Mouse (Mus musculus): ENCODE results near the gene St7l. TPM values are rescaled to one million over a fixed set of nuclear protein-coding genes. Genes with fewer than 3 reads are reported as not detected.

The St7l gene
- polyA plus RNA-seq, 1 experiment from 2014 or later: 39.7 TPM

DNA sequence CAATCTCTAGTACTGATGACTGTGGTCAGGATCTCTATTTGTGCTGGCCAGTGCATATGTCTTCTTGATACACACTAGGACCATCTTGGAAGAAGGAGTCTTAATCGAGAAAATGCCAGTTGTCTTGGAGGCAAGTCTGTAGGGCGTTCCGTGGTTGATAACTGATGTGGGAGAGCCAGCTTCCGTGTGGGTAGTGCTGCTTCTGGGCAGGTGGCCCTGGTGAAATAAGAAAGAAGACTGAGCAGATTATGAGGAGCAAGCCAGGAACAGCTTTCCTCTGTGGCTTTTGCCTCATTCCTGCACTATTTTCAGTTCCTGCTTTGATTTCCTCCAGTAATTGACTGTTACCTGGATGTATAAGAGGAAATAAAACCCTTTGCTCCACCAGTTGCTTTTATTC is 41.6 kb downstream of the St7l start:
- ATAC-seq (replicated peaks; ENCODE audit: insufficient number of reproducible peaks, low FRiP score, low TSS enrichment, low read depth): no peak
- WGBS: 94% methylated on average over 4 of the region's 4 CpGs

DNA sequence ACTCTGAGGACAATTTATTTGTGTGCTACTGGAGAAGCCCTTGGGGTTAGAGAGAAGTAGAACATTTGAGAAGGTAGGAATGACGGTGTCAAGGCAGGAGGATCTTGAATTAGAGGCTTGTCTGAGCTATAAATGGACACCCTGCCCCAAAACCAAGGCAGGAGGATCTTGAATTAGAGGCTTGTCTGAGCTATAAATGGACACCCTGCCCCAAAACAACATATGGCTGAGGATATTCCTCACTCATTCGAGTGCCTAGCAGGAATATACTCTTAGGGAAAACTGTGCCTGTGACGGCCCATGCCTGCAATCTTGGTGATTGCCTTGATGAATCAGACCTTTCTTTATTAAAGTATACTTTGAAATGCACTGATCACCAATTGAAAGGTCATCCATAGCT is 42.2 kb downstream of the St7l start:
- no peaks in the 10 kb centered on the region for H3K27me3 ChIP-seq (ENCODE audit: control insufficient read depth, insufficient read depth, low read length)
- DNase-seq (ENCODE audit: low spot score) (no peak), ATAC-seq (replicated peaks; ENCODE audit: insufficient number of reproducible peaks, low FRiP score, low TSS enrichment, low read depth) (no peak)
- H3K4me2 ChIP-seq (ENCODE audit: low read depth, low read length): no peak overlapping the region
- no peak overlapping the region for H3K27ac ChIP-seq (replicated peaks; ENCODE audit: low read depth, low read length)
- no peak overlapping the region for H3K4me3 ChIP-seq (ENCODE audit: low read depth, low read length)
- H3K4me1 ChIP-seq (ENCODE audit: control insufficient read depth, insufficient read depth, low read length): no peaks in the 10 kb centered on the region
- H3K9ac ChIP-seq (replicated peaks; ENCODE audit: low read length): no peak overlapping the region
- H3K9me3 ChIP-seq (replicated peaks; ENCODE audit: control insufficient read depth, low read length): no peaks in the 10 kb centered on the region
- no peaks in the 10 kb centered on the region for H3K36me3 ChIP-seq (replicated peaks; ENCODE audit: control insufficient read depth, insufficient read depth, low read depth, low read length)
- whole genome bisulfite sequencing: 82% methylated on average over 3 of the region's 3 CpGs

More for the DNA sequence above, 41.6 kb downstream of the St7l start:
- H3K9ac ChIP-seq (replicated peaks; ENCODE audit: low read length): no peak overlapping the region
- H3K27ac ChIP-seq (replicated peaks; ENCODE audit: low read depth, low read length): no peak overlapping the region
- H3K9me3 ChIP-seq (replicated peaks; ENCODE audit: control insufficient read depth, low read length): no peaks in the 10 kb centered on the region
- H3K27me3 ChIP-seq (ENCODE audit: control insufficient read depth, insufficient read depth, low read length): no peaks in the 10 kb centered on the region
- DNase-seq (ENCODE audit: low spot score): no peak
- H3K4me1 ChIP-seq (ENCODE audit: control insufficient read depth, insufficient read depth, low read length): no peaks in the 10 kb centered on the region
- no peak overlapping the region for H3K4me3 ChIP-seq (ENCODE audit: low read depth, low read length)
- no peaks in the 10 kb centered on the region for H3K36me3 ChIP-seq (replicated peaks; ENCODE audit: control insufficient read depth, insufficient read depth, low read depth, low read length)
- no peak overlapping the region for H3K4me2 ChIP-seq (ENCODE audit: low read depth, low read length)

DNA sequence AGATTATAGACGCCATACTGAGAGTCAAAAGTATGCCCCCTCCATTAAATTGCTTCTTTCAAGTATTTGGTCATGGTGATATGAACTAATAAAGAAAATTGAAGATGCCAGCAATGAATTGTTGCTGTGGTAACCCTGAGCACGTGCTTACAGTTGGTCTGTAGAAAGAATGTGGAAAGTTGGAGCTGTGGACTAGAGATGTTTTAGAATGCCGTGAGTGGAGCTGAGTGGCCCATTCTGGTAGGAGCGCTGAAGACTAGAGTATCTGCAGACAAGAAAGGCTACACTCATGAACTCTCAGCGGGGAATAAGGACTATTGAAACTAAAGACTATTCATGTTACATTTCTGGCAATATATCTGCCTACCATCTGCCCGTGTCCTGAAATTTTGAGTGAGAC is 45.4 kb downstream of the St7l start:
- Histone ChIP-seq H3K9me3 (replicated peaks; ENCODE audit: control insufficient read depth, low read length) (no peaks in the 10 kb centered on the region), H3K36me3 (replicated peaks; ENCODE audit: control insufficient read depth, insufficient read depth, low read depth, low read length) (no peaks in the 10 kb centered on the region), H3K4me1 (ENCODE audit: control insufficient read depth, insufficient read depth, low read length) (no peaks in the 10 kb centered on the region), H3K4me2 (ENCODE audit: low read depth, low read length) (no peak overlapping the region), H3K27me3 (ENCODE audit: control insufficient read depth, insufficient read depth, low read length) (no peaks in the 10 kb centered on the region), H3K4me3 (ENCODE audit: low read depth, low read length) (no peak overlapping the region), H3K9ac (replicated peaks; ENCODE audit: low read length) (no peak overlapping the region), H3K27ac (replicated peaks; ENCODE audit: low read depth, low read length) (no peak overlapping the region)
- ATAC-seq (replicated peaks; ENCODE audit: insufficient number of reproducible peaks, low FRiP score, low TSS enrichment, low read depth): no peak
- WGBS: 91% methylated on average over 6 of the region's 6 CpGs
- DNase-seq (ENCODE audit: low spot score): no peak

DNA sequence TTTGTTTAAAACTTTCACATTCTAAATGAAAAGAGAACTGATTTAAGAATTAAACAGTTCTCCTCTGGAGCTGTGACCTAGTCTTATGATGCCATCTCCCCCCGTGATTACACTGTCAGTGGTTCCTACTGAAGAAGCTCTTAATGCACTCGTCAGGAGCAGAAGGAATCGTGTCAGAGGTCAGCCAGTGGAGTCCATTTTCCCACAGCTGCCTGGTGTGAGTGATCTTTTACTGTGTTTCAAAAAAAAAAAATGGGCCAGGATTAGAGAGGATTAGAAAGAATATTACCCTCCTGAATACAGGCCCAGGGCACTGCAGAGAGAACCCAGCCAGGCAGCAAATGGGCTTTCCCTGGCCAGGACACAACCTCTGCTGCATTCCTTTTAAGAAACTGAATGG is 51.2 kb downstream of the St7l start:
- 43% methylated on average over 3 of the region's 3 CpGs for WGBS
- no peak overlapping the region for H3K9ac ChIP-seq (replicated peaks; ENCODE audit: low read length)
- no peak overlapping the region for H3K4me2 ChIP-seq (ENCODE audit: low read depth, low read length)
- H3K27ac ChIP-seq (replicated peaks; ENCODE audit: low read depth, low read length): no peak overlapping the region
- H3K27me3 ChIP-seq (ENCODE audit: control insufficient read depth, insufficient read depth, low read length): no peaks in the 10 kb centered on the region
- no peak overlapping the region for H3K4me3 ChIP-seq (ENCODE audit: low read depth, low read length)
- ATAC-seq (replicated peaks; ENCODE audit: insufficient number of reproducible peaks, low FRiP score, low TSS enrichment, low read depth) (no peak), DNase-seq (ENCODE audit: low spot score) (no peak)
- H3K4me1 ChIP-seq (ENCODE audit: control insufficient read depth, insufficient read depth, low read length): no peaks in the 10 kb centered on the region
- no peaks in the 10 kb centered on the region for H3K9me3 ChIP-seq (replicated peaks; ENCODE audit: control insufficient read depth, low read length)
- no peaks in the 10 kb centered on the region for H3K36me3 ChIP-seq (replicated peaks; ENCODE audit: control insufficient read depth, insufficient read depth, low read depth, low read length)

DNA sequence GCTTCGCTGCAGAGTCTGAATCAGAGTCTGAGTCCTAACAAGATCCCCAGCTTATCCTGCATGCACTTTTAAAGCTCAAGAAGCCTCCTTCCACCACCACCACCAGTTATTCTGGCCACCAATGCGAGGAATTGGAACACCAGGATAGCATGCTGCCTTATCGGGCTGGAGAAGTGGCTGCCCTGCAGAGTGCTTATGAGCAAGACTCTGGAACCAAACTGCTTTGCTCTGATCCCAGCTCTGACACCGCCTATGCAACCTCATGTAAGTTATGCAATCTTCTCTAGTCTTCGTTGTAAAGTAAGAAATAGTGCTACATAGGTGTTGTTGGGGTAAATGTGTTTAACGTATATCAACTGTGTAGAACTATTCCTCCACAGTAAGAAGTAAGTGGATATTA is 65.6 kb downstream of the St7l start:
- H3K36me3 ChIP-seq (replicated peaks; ENCODE audit: control insufficient read depth, insufficient read depth, low read depth, low read length): no peaks in the 10 kb centered on the region; the same call in none of the 2 replicates
- H3K4me3 ChIP-seq (ENCODE audit: low read depth, low read length): no peak overlapping the region
- no peaks in the 10 kb centered on the region for H3K9me3 ChIP-seq (replicated peaks; ENCODE audit: control insufficient read depth, low read length)
- H3K4me1 ChIP-seq (ENCODE audit: control insufficient read depth, insufficient read depth, low read length): no peaks in the 10 kb centered on the region
- DNase-seq (ENCODE audit: low spot score) (no peak), ATAC-seq (replicated peaks; ENCODE audit: insufficient number of reproducible peaks, low FRiP score, low TSS enrichment, low read depth) (no peak)
- no peak overlapping the region for H3K9ac ChIP-seq (replicated peaks; ENCODE audit: low read length)
- H3K27ac ChIP-seq (replicated peaks; ENCODE audit: low read depth, low read length): no peak overlapping the region
- H3K4me2 ChIP-seq (ENCODE audit: low read depth, low read length): no peak overlapping the region
- 94% methylated on average over 6 of the region's 6 CpGs for WGBS
- H3K27me3 ChIP-seq (ENCODE audit: control insufficient read depth, insufficient read depth, low read length): no peaks in the 10 kb centered on the region

DNA sequence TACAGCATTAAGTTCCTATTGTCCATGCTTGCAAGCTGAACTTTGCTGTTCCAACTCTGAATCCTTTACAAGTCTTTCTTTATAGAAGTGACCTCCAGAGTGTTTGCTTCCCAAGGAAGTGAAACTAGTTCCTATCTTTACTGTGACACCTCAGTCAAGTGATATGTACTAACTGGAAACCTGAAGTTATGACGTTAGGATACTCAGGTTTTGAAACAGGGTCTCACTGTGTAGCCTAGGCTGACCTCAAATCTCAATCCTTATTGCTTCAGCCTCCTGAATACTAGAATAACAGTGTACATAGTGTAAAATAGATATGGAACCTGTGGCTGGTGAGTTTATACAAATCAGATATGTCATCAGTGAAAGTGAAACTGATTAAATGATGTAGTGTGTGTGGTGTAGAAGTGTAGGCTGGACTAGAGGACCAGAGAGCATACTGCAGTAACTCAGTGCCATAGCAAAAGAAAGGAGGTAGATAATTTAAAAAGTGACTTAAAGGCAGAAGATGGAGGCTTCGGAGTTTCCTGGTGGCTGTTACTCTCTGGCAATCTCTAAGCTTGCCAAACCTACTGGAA is 74.0 kb downstream of the St7l start:
- Histone ChIP-seq H3K9ac (replicated peaks; ENCODE audit: low read length) (no peak overlapping the region), H3K9me3 (replicated peaks; ENCODE audit: control insufficient read depth, low read length) (no peaks in the 10 kb centered on the region), H3K4me2 (ENCODE audit: low read depth, low read length) (no peak overlapping the region), H3K36me3 (replicated peaks; ENCODE audit: control insufficient read depth, insufficient read depth, low read depth, low read length) (no peaks in the 10 kb centered on the region), H3K4me3 (ENCODE audit: low read depth, low read length) (no peak overlapping the region), H3K27ac (replicated peaks; ENCODE audit: low read depth, low read length) (no peak overlapping the region), H3K4me1 (ENCODE audit: control insufficient read depth, insufficient read depth, low read length) (no peaks in the 10 kb centered on the region), H3K27me3 (ENCODE audit: control insufficient read depth, insufficient read depth, low read length) (no peaks in the 10 kb centered on the region)
- WGBS: 88% methylated on average over 2 of the region's 2 CpGs
- no peak for DNase-seq (ENCODE audit: low spot score)
- no peak for ATAC-seq (replicated peaks; ENCODE audit: insufficient number of reproducible peaks, low FRiP score, low TSS enrichment, low read depth)

DNA sequence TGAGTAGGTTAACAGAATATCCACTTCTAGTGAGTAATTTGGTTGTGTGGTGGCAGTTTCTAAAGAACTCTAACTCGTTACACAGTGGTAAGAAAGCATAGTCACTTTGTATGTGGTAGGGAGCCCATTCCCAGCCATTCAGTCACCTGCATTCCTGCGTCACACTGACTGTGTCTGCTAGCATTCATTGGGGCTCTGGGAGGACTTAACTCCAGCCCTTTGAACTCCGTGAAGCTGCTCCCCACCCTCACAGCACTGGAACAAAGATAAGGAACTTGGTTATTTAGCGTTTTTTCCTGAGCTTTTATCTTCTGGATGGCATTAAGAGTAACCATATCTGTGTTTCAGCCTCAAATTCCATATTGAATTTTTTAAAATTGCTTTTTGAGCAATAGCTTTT is 74.5 kb downstream of the St7l start:
- no peaks in the 10 kb centered on the region for H3K9me3 ChIP-seq (replicated peaks; ENCODE audit: control insufficient read depth, low read length)
- ATAC-seq (replicated peaks; ENCODE audit: insufficient number of reproducible peaks, low FRiP score, low TSS enrichment, low read depth) (no peak), DNase-seq (ENCODE audit: low spot score) (peak; percentile 14)
- H3K4me3 ChIP-seq (ENCODE audit: low read depth, low read length): no peak overlapping the region
- WGBS: 45% methylated on average over 4 of the region's 4 CpGs
- H3K36me3 ChIP-seq (replicated peaks; ENCODE audit: control insufficient read depth, insufficient read depth, low read depth, low read length): no peaks in the 10 kb centered on the region
- no peak overlapping the region for H3K27ac ChIP-seq (replicated peaks; ENCODE audit: low read depth, low read length)
- H3K4me2 ChIP-seq (ENCODE audit: low read depth, low read length): no peak overlapping the region
- 0 out of 2 replicates have a peak, but pooled peaks cover under 1% of the 10 kb centered on the region for H3K4me1 ChIP-seq (ENCODE audit: control insufficient read depth, insufficient read depth, low read length)
- no peak overlapping the region; the same call in 1 of the 2 replicates for H3K9ac ChIP-seq (replicated peaks; ENCODE audit: low read length)
- H3K27me3 ChIP-seq (ENCODE audit: control insufficient read depth, insufficient read depth, low read length): no peaks in the 10 kb centered on the region

DNA sequence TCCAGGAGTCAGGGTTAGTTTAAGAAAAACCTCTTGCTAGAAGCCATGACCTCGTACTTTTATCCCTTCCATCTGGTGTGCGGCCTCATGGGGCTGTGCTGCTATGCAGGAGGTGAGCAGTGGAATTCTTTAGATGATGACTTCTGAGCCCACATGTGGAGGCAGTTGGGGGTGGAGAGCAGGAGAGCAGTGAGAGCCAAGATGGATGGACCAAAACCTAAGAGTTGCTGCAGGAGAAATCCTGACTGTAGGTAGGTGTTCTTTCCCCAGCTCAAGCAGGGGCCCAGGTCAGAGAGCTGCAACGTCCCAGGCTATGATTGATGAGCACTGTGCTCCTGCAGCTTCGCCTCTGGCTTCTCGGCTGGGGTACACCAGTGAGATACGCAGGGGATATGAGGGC is 76.9 kb downstream of the St7l start:
- no peaks in the 10 kb centered on the region for H3K36me3 ChIP-seq (replicated peaks; ENCODE audit: control insufficient read depth, insufficient read depth, low read depth, low read length)
- no peak overlapping the region for H3K4me2 ChIP-seq (ENCODE audit: low read depth, low read length)
- no peak overlapping the region for H3K4me3 ChIP-seq (ENCODE audit: low read depth, low read length)
- DNase-seq (ENCODE audit: low spot score): no peak
- H3K27ac ChIP-seq (replicated peaks; ENCODE audit: low read depth, low read length): no peak overlapping the region
- 0 out of 2 replicates have a peak, but pooled peaks cover 3% of the 10 kb centered on the region for H3K4me1 ChIP-seq (ENCODE audit: control insufficient read depth, insufficient read depth, low read length)
- no peaks in the 10 kb centered on the region for H3K27me3 ChIP-seq (ENCODE audit: control insufficient read depth, insufficient read depth, low read length)
- 47% methylated on average over 6 of the region's 6 CpGs for WGBS
- H3K9ac ChIP-seq (replicated peaks; ENCODE audit: low read length): no peak overlapping the region
- no peaks in the 10 kb centered on the region for H3K9me3 ChIP-seq (replicated peaks; ENCODE audit: control insufficient read depth, low read length)
- ATAC-seq (replicated peaks; ENCODE audit: insufficient number of reproducible peaks, low FRiP score, low TSS enrichment, low read depth): no peak
